Mouse (Mus musculus): ENCODE measurements around the gene Abca8a. TPM values are rescaled to one million over a fixed set of nuclear protein-coding genes. Genes with fewer than 3 reads are reported as not detected.

Gene Abca8a
- polyA plus RNA-seq, 1 experiment from 2014 or later: 2.1 TPM

GRCm38 (mm10) chr11:110091328-110091727 lies 4.5 kb downstream of the Abca8a start:
- WGBS: 66% methylated on average over 2 of the region's 2 CpGs
- no peak overlapping the region for H3K4me2 ChIP-seq (replicated peaks; ENCODE audit: low read depth, low read length)
- ATAC-seq (ENCODE audit: insufficient number of reproducible peaks, insufficient read depth, low FRiP score, low read depth): no peak
- H3K9me3 ChIP-seq (ENCODE audit: control insufficient read depth, low read depth, low read length): no peaks in the 10 kb centered on the region
- H3K4me3 ChIP-seq (ENCODE audit: low read depth, low read length): no peak overlapping the region
- H3K4me1 ChIP-seq (ENCODE audit: control insufficient read depth, insufficient read depth, low read length): no peaks in the 10 kb centered on the region
- no peak overlapping the region for H3K9ac ChIP-seq (replicated peaks; ENCODE audit: low read depth, low read length)
- H3K36me3 ChIP-seq (ENCODE audit: control insufficient read depth, insufficient read depth, low read length): no peaks in the 10 kb centered on the region
- H3K27ac ChIP-seq (ENCODE audit: low read length): no peak overlapping the region
- no peaks in the 10 kb centered on the region for H3K27me3 ChIP-seq (ENCODE audit: control insufficient read depth, insufficient read depth, low read length)

- no peak for ATAC-seq (ENCODE audit: insufficient number of reproducible peaks, insufficient read depth, low FRiP score, low read depth)
These were observed 23.6 kb downstream of the Abca8a start for GRCm38 (mm10) chr11:110072158-110072557.

DNA sequence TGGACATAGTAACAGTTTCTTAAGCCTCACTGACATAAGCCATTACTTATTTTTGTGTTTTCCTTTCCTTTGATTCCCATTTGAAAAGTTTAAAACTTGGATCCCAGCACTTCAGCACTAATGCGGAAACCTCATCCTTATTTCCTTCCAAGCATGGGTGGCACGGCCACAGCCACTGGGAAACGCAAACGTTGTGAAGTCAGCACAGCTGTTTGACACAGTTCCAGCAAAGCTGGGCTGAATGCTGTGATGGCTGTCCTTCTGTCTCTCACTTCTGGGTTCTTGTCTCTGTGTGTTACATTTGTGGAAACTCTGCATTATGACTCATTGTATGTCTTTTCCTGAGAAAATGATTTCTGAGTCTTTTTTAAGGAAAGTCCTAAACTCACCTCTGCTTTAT lies 34.7 kb downstream of the Abca8a start:
- Histone ChIP-seq H3K9me3 (ENCODE audit: control insufficient read depth, low read depth, low read length) (no peaks in the 10 kb centered on the region), H3K27ac (ENCODE audit: low read length) (no peak overlapping the region), H3K4me1 (ENCODE audit: control insufficient read depth, insufficient read depth, low read length) (no peaks in the 10 kb centered on the region), H3K36me3 (ENCODE audit: control insufficient read depth, insufficient read depth, low read length) (no peaks in the 10 kb centered on the region), H3K27me3 (ENCODE audit: control insufficient read depth, insufficient read depth, low read length) (no peaks in the 10 kb centered on the region), H3K9ac (replicated peaks; ENCODE audit: low read depth, low read length) (no peak overlapping the region), H3K4me3 (ENCODE audit: low read depth, low read length) (no peak overlapping the region), H3K4me2 (replicated peaks; ENCODE audit: low read depth, low read length) (no peak overlapping the region)
- ATAC-seq (ENCODE audit: insufficient number of reproducible peaks, insufficient read depth, low FRiP score, low read depth): no peak
- WGBS: 58% methylated on average over 4 of the region's 4 CpGs

More at GRCm38 (mm10) chr11:110072158-110072557, 23.6 kb downstream of the Abca8a start:
- 73% methylated on average over 3 of the region's 3 CpGs for WGBS
- no peaks in the 10 kb centered on the region for H3K36me3 ChIP-seq (ENCODE audit: control insufficient read depth, insufficient read depth, low read length)
- no peaks in the 10 kb centered on the region for H3K4me1 ChIP-seq (ENCODE audit: control insufficient read depth, insufficient read depth, low read length)
- no peak overlapping the region for H3K4me3 ChIP-seq (ENCODE audit: low read depth, low read length)
- H3K9me3 ChIP-seq (ENCODE audit: control insufficient read depth, low read depth, low read length): no peaks in the 10 kb centered on the region
- H3K4me2 ChIP-seq (replicated peaks; ENCODE audit: low read depth, low read length): no peak overlapping the region
- H3K27ac ChIP-seq (ENCODE audit: low read length): no peak overlapping the region
- no peak overlapping the region for H3K9ac ChIP-seq (replicated peaks; ENCODE audit: low read depth, low read length)
- no peaks in the 10 kb centered on the region for H3K27me3 ChIP-seq (ENCODE audit: control insufficient read depth, insufficient read depth, low read length)

DNA sequence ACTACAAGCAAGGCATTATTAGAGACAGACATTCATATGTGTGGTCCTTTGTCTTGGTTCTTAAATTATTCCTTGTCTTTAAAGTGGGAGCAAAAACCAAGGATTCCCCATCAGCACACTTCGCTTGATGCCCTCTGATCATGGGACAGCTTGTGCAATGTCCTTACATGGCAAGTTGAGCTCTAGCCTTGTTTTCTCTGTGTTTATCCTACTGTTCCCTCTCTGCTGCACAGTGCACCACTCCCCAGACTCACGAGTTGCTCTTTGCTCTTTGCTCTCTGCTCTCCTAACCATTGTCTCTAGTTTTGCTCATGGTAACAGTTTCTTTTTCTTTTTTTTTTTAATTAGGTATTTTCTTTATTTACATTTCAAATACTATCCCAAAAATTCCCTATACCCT lies 35.7 kb downstream of the Abca8a start:
- Histone ChIP-seq H3K4me2 (replicated peaks; ENCODE audit: low read depth, low read length) (no peak overlapping the region), H3K27ac (ENCODE audit: low read length) (no peak overlapping the region), H3K4me3 (ENCODE audit: low read depth, low read length) (no peak overlapping the region), H3K9ac (replicated peaks; ENCODE audit: low read depth, low read length) (no peak overlapping the region), H3K9me3 (ENCODE audit: control insufficient read depth, low read depth, low read length) (no peaks in the 10 kb centered on the region), H3K36me3 (ENCODE audit: control insufficient read depth, insufficient read depth, low read length) (no peaks in the 10 kb centered on the region), H3K4me1 (ENCODE audit: control insufficient read depth, insufficient read depth, low read length) (no peaks in the 10 kb centered on the region), H3K27me3 (ENCODE audit: control insufficient read depth, insufficient read depth, low read length) (no peaks in the 10 kb centered on the region)
- 59% methylated on average over 2 of the region's 2 CpGs for WGBS
- no peak for ATAC-seq (ENCODE audit: insufficient number of reproducible peaks, insufficient read depth, low FRiP score, low read depth)

GRCm38 (mm10) chr11:110053681-110054080 lies 42.1 kb downstream of the Abca8a start:
- Histone ChIP-seq H3K4me3 (ENCODE audit: low read depth, low read length) (no peak overlapping the region), H3K4me2 (replicated peaks; ENCODE audit: low read depth, low read length) (no peak overlapping the region), H3K9ac (replicated peaks; ENCODE audit: low read depth, low read length) (no peak overlapping the region), H3K27ac (ENCODE audit: low read length) (no peak overlapping the region), H3K9me3 (ENCODE audit: control insufficient read depth, low read depth, low read length) (no peaks in the 10 kb centered on the region), H3K27me3 (ENCODE audit: control insufficient read depth, insufficient read depth, low read length) (no peaks in the 10 kb centered on the region), H3K4me1 (ENCODE audit: control insufficient read depth, insufficient read depth, low read length) (no peaks in the 10 kb centered on the region), H3K36me3 (ENCODE audit: control insufficient read depth, insufficient read depth, low read length) (no peaks in the 10 kb centered on the region)
- WGBS: 40% methylated on average over 3 of the region's 3 CpGs
- no peak for ATAC-seq (ENCODE audit: insufficient number of reproducible peaks, insufficient read depth, low FRiP score, low read depth)

DNA sequence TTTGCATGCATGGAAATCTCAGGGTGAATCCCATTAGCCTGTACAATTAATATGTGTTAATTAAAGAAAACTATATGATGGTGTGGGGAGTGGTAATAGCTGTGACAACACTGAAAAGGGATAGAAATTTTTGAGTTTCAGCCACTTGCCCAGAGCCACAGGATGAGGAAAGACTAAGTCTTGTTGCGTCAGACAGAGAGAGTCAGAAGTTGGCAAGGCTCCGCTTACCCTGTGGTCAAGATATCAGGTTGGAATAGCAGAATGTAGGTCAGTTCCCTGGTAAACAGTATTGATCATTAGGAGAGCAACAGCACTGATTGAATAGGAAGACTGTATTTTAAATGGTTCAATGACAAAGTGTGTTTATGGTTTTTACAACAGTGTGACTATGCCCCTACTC lies 58.0 kb downstream of the Abca8a start:
- ATAC-seq (ENCODE audit: insufficient number of reproducible peaks, insufficient read depth, low FRiP score, low read depth): no peak
- no peaks in the 10 kb centered on the region for H3K9me3 ChIP-seq (ENCODE audit: control insufficient read depth, low read depth, low read length)
- H3K27ac ChIP-seq (ENCODE audit: low read length): no peak overlapping the region
- WGBS: 95% methylated on average over 2 of the region's 2 CpGs
- H3K9ac ChIP-seq (replicated peaks; ENCODE audit: low read depth, low read length): no peak overlapping the region
- no peak overlapping the region for H3K4me3 ChIP-seq (ENCODE audit: low read depth, low read length)
- no peak overlapping the region for H3K4me2 ChIP-seq (replicated peaks; ENCODE audit: low read depth, low read length)
- no peaks in the 10 kb centered on the region for H3K36me3 ChIP-seq (ENCODE audit: control insufficient read depth, insufficient read depth, low read length)
- no peaks in the 10 kb centered on the region for H3K4me1 ChIP-seq (ENCODE audit: control insufficient read depth, insufficient read depth, low read length)
- no peaks in the 10 kb centered on the region for H3K27me3 ChIP-seq (ENCODE audit: control insufficient read depth, insufficient read depth, low read length)

DNA sequence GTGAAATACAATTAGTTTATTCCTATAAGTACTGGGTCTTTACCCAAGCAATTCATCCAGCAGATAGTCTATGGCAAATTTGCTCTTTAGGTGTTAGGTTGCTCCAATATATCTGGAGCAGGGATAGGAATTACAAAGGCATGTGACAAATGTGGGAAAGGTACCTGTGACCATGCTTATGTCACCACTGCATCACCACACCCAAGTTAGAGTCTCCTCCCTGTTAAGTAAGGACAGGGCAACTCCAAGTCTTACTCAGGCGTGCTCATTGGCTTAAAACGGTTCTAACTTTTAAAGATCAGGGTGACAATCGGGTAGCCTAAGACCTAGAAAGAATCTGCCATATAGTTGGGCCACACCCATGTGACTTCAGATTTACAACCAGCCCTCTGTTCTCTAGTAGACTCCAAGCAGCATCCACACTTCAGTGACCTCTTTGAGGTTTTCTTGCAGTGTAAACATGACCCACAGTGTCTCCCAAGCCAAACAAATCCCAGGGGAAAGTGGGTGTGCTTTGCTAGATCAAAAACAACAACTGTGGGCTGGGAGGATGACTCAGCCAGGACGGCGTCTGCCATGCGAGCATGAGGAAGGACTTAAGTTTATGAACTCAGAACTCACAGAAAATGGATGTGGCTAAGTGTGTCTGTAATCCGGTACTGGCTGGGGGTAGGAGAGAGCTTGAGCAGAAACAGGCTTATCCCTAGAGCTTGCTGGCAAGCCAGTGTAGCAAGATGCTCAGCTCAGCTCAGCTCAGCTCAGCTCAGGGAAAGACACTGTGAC lies 66.7 kb downstream of the Abca8a start:
- WGBS: 36% methylated on average over 7 of the region's 7 CpGs
- no peaks in the 10 kb centered on the region for H3K4me1 ChIP-seq (ENCODE audit: control insufficient read depth, insufficient read depth, low read length)
- no peaks in the 10 kb centered on the region for H3K9me3 ChIP-seq (ENCODE audit: control insufficient read depth, low read depth, low read length)
- H3K9ac ChIP-seq (replicated peaks; ENCODE audit: low read depth, low read length): no peak overlapping the region
- ATAC-seq (ENCODE audit: insufficient number of reproducible peaks, insufficient read depth, low FRiP score, low read depth): no peak
- H3K36me3 ChIP-seq (ENCODE audit: control insufficient read depth, insufficient read depth, low read length): no peaks in the 10 kb centered on the region
- no peak overlapping the region for H3K27ac ChIP-seq (ENCODE audit: low read length)
- no peaks in the 10 kb centered on the region for H3K27me3 ChIP-seq (ENCODE audit: control insufficient read depth, insufficient read depth, low read length)
- no peak overlapping the region for H3K4me3 ChIP-seq (ENCODE audit: low read depth, low read length)
- no peak overlapping the region for H3K4me2 ChIP-seq (replicated peaks; ENCODE audit: low read depth, low read length)

GRCm38 (mm10) chr11:110010836-110011546 lies 84.8 kb downstream of the Abca8a start:
- 61% methylated on average over 2 of the region's 2 CpGs for WGBS
- no peak overlapping the region for H3K27ac ChIP-seq (ENCODE audit: low read length)
- H3K4me1 ChIP-seq (ENCODE audit: control insufficient read depth, insufficient read depth, low read length): no peaks in the 10 kb centered on the region
- no peaks in the 10 kb centered on the region for H3K36me3 ChIP-seq (ENCODE audit: control insufficient read depth, insufficient read depth, low read length)
- no peak overlapping the region for H3K4me2 ChIP-seq (replicated peaks; ENCODE audit: low read depth, low read length)
- H3K4me3 ChIP-seq (ENCODE audit: low read depth, low read length): no peak overlapping the region
- H3K9ac ChIP-seq (replicated peaks; ENCODE audit: low read depth, low read length): no peak overlapping the region
- no peak for ATAC-seq (ENCODE audit: insufficient number of reproducible peaks, insufficient read depth, low FRiP score, low read depth)
- H3K27me3 ChIP-seq (ENCODE audit: control insufficient read depth, insufficient read depth, low read length): no peaks in the 10 kb centered on the region
- H3K9me3 ChIP-seq (ENCODE audit: control insufficient read depth, low read depth, low read length): no peaks in the 10 kb centered on the region
